Mouse (Mus musculus): ENCODE measurements around the gene Slc25a11.

DNA sequence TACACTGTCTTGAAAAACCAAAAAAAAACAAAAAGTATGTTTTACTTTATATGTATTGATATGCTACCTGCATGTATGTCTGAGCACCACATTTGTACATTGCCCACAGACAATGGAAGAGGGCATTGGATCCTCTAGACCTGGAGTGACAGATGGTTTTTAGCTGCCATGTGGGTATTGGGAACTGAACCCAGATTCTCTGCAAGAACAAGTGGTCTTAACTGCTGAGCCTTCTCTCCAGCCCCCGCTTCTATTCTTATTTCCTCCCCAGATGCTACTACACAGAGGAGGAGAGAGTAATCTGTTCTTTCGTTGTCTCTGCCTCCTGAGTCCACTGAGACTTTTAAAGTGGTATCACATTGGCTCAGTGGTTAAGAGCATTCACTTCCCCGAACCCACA, 46.2 kb upstream of the Slc25a11 start:
- TF ChIP-seq EP300 (IDR thresholded peaks at IDR 0.05) (no peak), CTCF (IDR thresholded peaks at IDR 0.05) (no peak)

All from lung, postnatal 0 days (tissue).